Mouse (Mus musculus): Measurements from ENCODE around the gene Echdc1.

- TF ChIP-seq POLR2A (IDR thresholded peaks at IDR 0.05; ENCODE audit: insufficient read depth, low read depth, low read length) (no peak), CTCF (IDR thresholded peaks at IDR 0.05; ENCODE audit: insufficient read depth, low read depth, low read length) (no peak)
Observed at GRCm38 (mm10) chr10:29338355-29339056, 25.5 kb downstream of the Echdc1 start.

All from olfactory bulb, adult 2 months (tissue).